Mouse (Mus musculus) urinary bladder, postnatal 4 days (tissue): ENCODE measurements around the gene Ap5m1.

ENCODE experiments used
- DNase-seq, 2 experiments: peaks; one replicate each; pipeline ENCODE4 v3.0.0; 2021 to 2022; ENCODE audit warnings: low spot score in 2 of 2

Gene Ap5m1

DNA sequence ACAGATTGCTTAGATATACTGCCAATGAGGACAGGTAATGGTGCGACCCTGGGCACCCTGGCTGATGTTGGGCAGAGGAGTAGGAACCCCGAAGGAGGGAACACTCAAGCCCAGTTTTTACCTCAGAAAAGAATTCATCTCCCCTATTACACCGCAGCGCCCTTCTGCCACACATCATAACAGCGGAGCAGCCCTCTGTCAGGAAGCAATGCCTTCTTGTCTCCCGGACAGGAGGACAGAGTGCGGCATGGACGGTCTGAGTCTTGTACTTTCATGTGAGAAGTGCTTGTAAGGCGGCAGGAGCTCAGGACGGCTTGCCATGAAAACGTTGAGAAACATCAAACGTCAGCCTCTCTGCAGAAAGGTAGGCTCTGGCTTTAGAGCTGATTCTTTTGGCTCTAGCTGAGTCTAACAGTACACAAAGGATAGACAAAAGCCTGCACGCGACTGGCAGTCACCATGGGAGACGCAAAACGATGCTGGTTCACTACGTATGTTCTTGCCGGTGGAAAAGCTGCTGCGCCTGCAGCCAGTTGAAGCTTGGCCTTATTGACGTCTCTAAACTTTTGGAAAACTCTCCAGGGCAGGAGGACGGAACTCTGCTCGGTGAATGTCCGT lies 61.4 kb downstream of the Ap5m1 start:
- DNase-seq, result no peak

DNA sequence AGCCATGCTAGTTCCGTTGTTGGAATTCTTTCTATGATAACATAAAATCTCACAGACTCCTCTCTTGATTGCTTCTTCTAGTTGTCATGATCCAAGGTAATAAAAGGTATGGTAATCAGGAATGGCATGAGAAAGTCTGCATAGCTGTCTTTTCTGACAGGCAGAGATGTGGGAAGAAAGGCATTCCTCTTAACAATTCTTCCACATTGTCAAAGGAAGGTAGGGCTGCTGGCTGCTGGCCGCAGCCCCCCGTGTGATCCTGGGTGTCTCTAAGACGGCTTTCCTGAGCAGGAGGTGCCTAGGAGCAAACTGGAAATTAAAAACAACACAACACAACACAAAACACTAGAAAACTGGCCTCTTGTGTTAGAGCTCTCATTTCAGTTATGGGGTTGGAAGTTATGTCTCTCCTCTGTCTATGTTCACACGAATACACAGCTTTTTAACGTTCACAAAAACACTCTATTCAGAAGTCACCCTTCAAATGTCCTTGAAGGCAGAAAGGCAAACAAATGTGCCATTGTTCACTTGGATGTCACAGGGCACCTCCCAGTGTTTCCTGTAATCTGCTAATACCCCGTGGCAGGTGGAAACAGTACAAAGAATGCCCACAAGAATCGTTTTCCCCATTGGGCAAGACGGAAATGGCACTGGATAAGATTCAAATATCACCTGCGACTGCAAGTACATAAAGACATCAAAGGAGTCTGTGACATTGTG lies 62.8 kb downstream of the Ap5m1 start:
- no peak for DNase-seq

DNA sequence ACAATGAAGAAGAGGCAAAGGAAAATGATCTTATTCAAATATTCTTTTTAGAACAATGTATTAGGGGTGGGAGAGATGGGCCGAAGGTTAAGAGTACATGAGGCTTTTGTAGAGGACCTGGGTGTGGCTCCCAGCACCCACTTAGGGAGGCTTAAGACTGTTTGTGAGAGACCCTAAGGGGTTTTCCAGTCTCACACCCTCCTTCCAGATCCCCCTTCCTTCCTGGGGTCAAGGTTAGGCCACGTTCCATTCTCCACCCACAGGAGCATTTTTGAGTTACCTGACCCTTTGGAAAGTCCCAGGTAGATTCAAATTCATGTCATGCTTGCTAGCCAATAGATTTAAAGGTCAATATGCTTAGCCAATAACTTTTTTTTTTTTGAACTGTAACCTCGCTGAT lies 66.5 kb downstream of the Ap5m1 start:
- no peak for DNase-seq

DNA sequence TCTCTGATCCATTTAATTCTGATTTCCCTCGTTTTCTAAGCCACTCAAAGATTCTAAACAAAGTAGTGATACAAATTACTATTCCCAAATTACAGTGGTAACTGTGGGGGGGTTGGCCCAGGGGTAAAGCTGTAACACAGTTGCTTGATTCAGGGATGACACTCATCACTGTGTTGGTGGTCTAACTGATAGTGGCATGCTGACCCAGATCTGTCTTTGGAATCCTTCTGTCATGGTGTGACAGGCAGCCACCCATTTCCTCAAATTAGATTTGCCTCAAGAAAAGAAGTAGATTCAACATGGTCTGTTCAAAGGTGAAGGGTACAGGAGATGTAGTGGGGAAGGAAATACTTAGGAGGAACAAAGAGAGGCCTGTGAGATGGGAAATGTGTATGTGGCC lies 72.3 kb downstream of the Ap5m1 start:
- DNase-seq, result no peak

DNA sequence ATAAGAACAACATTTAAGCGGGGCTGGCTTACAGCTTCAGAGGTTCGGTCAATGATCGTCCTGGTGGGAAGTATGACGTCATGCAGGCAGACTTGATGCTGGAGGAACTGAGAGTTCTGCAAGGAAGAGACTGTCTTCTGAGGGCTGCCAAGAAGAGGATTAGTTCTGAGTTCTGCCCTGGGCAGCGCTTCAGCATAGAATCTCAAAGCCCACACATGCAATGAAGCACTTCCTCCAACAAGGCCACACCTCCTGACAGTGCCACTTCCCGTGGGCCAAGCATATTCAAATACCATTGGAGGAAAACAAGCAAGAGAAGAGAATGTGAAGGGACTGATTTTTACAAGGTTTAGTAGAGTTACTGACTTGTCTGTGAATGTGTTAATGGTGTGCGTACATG lies 74.9 kb downstream of the Ap5m1 start:
- DNase-seq, result no peak
